Mouse (Mus musculus): Measurements from ENCODE around the gene Aldh16a1.

- TF ChIP-seq CTCF (IDR thresholded peaks at IDR 0.05; ENCODE audit: borderline replicate concordance, insufficient read depth, low read length) (no peak), POLR2A (IDR thresholded peaks at IDR 0.05; ENCODE audit: low read depth, low read length) (no peak)
These were observed 41.9 kb downstream of the Aldh16a1 start for GRCm38 (mm10) chr7:45112529-45112928.
